Mouse (Mus musculus) stomach, embryonic 16.5 days (tissue): ENCODE data around the gene Zpr1. TPM values are rescaled to one million over a fixed set of nuclear protein-coding genes. Genes with fewer than 3 reads are reported as not detected.

Experiments used
- ATAC-seq: fragments of 200-750 bp; cut with Nextera tagmentation; 2 replicates; pipeline ENCODE4 v1.8.0; 2017; ENCODE audit warnings: moderate number of reproducible peaks, moderate TSS enrichment; ENCODE audit not compliant: insufficient read depth, low FRiP score
- H3K27ac ChIP-seq: fragments of 300-500 bp; sonication (generic); 2 replicates; pipeline ENCODE4 v1.5.1; 2014; ENCODE audit warnings: low read length
- H3K27me3 ChIP-seq: fragments of 300-500 bp; sonication (generic); 2 replicates; pipeline ENCODE4 v1.6.1; 2014; ENCODE audit warnings: low read length, control low read depth, mixed read lengths; ENCODE audit not compliant: control insufficient read depth, insufficient read depth
- H3K36me3 ChIP-seq: fragments of 300-500 bp; sonication (generic); 2 replicates; pipeline ENCODE4 v1.6.1; 2014; ENCODE audit warnings: low read length; ENCODE audit not compliant: control insufficient read depth, insufficient read depth
- H3K4me1 ChIP-seq: fragments of 300-500 bp; sonication (generic); 2 replicates; pipeline ENCODE4 v1.6.1; 2014; ENCODE audit warnings: low read length, control low read depth, mixed read lengths; ENCODE audit not compliant: control insufficient read depth, insufficient read depth
- H3K4me2 ChIP-seq: fragments of 300-500 bp; sonication (generic); 2 replicates; pipeline ENCODE4 v1.6.1; 2014; ENCODE audit warnings: low read depth, low read length, mixed read lengths
- H3K4me3 ChIP-seq: fragments of 300-500 bp; sonication (generic); replicated peaks from 2 replicates; pipeline ENCODE4 v1.5.1; 2014; ENCODE audit warnings: mild to moderate bottlenecking, low read length
- H3K9ac ChIP-seq: fragments of 300-500 bp; sonication (generic); 2 replicates; pipeline ENCODE4 v1.6.1; 2014; ENCODE audit warnings: low read length
- H3K9me3 ChIP-seq: fragments of 300-500 bp; sonication (generic); replicated peaks from 2 replicates; pipeline ENCODE4 v1.6.1; 2016; ENCODE audit warnings: low read length, control low read depth; ENCODE audit not compliant: control insufficient read depth
- WGBS: fragments of 180-500 bp; shearing (Covaris S2); extraction: QIAGEN DNeasy Blood & Tissue Kit; methylation state at CpG from one replicate; pipeline ENCODE4 v1.1.7; 2014; 5-methylcytosine and 5-hydroxymethylcytosine counted together
- polyA plus RNA-seq: library from polyadenylated mRNA; unstranded; fragments of >200 nt; fragmentation: Nextera tagmentation; extraction: Ambion mirVana; gene quantifications from 2 replicates; pipeline ENCODE4 v1.2.1, GENCODE M21; 2015

Gene Zpr1
- polyA plus RNA-seq, 1 experiment from 2014 or later = 48.5 TPM

GRCm38 (mm10) chr9:46329801-46330585 is 57.1 kb downstream of the Zpr1 start:
- Histone ChIP-seq H3K4me1 (peaks cover 11% of the 10 kb centered on the region; the same call in 1 of the 2 replicates), H3K9me3 (no peaks in the 10 kb centered on the region), H3K4me2 (no peak overlapping the region), H3K27me3 (peaks cover 3% of the 10 kb centered on the region; the same call in 1 of the 2 replicates), H3K36me3 (no peaks in the 10 kb centered on the region), H3K27ac (no peak overlapping the region), H3K9ac (no peak overlapping the region), H3K4me3 (no peak overlapping the region)
- ATAC-seq = no peak
- WGBS = 27% methylated on average over 24 of the region's 24 CpGs

GRCm38 (mm10) chr9:46330586-46330895 is 57.7 kb downstream of the Zpr1 start:
- Histone ChIP-seq H3K27me3 (peaks cover 3% of the 10 kb centered on the region; the same call in 1 of the 2 replicates), H3K4me1 (peaks cover 11% of the 10 kb centered on the region; the same call in 1 of the 2 replicates), H3K9me3 (no peaks in the 10 kb centered on the region), H3K27ac (no peak overlapping the region), H3K4me2 (no peak overlapping the region), H3K9ac (no peak overlapping the region), H3K4me3 (no peak overlapping the region), H3K36me3 (no peaks in the 10 kb centered on the region)
- ATAC-seq = no peak
- WGBS = 56% methylated on average over 6 of the region's 6 CpGs

GRCm38 (mm10) chr9:46331301-46331700 is 58.4 kb downstream of the Zpr1 start:
- no peak overlapping the region for H3K4me2 ChIP-seq
- WGBS = 82% methylated on average over 1 of the region's 1 CpGs
- H3K9ac ChIP-seq = no peak overlapping the region
- no peaks in the 10 kb centered on the region for H3K36me3 ChIP-seq
- no peak overlapping the region for H3K4me3 ChIP-seq
- H3K27ac ChIP-seq = no peak overlapping the region
- H3K4me1 ChIP-seq = peaks cover 11% of the 10 kb centered on the region; the same call in 1 of the 2 replicates
- no peaks in the 10 kb centered on the region for H3K9me3 ChIP-seq
- H3K27me3 ChIP-seq = peaks cover 3% of the 10 kb centered on the region; the same call in 1 of the 2 replicates
- no peak for ATAC-seq

Other genes starting within 250 kb of the Zpr1 start
- gene Apoa1, start 44.5 kb upstream of the Zpr1 start, polyA plus RNA-seq = 510 and 643 TPM in 2 replicates
- gene Apoc3, start 37.4 kb upstream of the Zpr1 start, polyA plus RNA-seq = 64.3 and 64.4 TPM in 2 replicates
- gene Apoa4, start 32.4 kb upstream of the Zpr1 start, polyA plus RNA-seq = 196 and 228 TPM in 2 replicates
- 0.49 TPM in 1 of 2 replicates, not detected in the other for gene Apoa5, start 4.4 kb upstream of the Zpr1 start, polyA plus RNA-seq
- 18.2 and 18.7 TPM in 2 replicates for gene Bud13, start 9.9 kb downstream of the Zpr1 start, polyA plus RNA-seq
- not detected in 2 replicates for gene 4931429L15Rik, start 46.9 kb downstream of the Zpr1 start, polyA plus RNA-seq